Mouse (Mus musculus): ENCODE results near the gene Pdzd7. TPM values are rescaled to one million over a fixed set of nuclear protein-coding genes. Genes with fewer than 3 reads are reported as not detected.

The Pdzd7 gene
- total RNA-seq, 1 experiment: 0.45 TPM

GRCm38 (mm10) chr19:45016341-45017215 is 28.9 kb downstream of the Pdzd7 start:
- Histone ChIP-seq H3K4me1 (ENCODE audit: control insufficient read depth in 2 of 2, insufficient read depth in 2 of 2, low read length in 2 of 2, poor library complexity in 1 of 2) (peaks cover 17 to 19% of the 10 kb centered on the region in 2 experiments), H3K9ac (ENCODE audit: insufficient read depth, low read depth, low read length, poor library complexity, severe bottlenecking) (peak overlapping the region; percentile 2), H3K4me3 (ENCODE audit: insufficient read depth in 1 of 2, low read depth in 1 of 2, low read length in 2 of 2, poor library complexity in 1 of 2, severe bottlenecking in 1 of 2) (peak overlapping the region; percentile 72 to 76), H3K36me3 (ENCODE audit: control insufficient read depth, insufficient read depth, low read length, poor library complexity, severe bottlenecking) (peaks cover 8% of the 10 kb centered on the region), H3K9me3 (ENCODE audit: control insufficient read depth, insufficient read depth, low read depth, low read length) (no peaks in the 10 kb centered on the region), H3K27ac (ENCODE audit: insufficient read depth, low read depth, low read length, poor library complexity, severe bottlenecking) (0 out of 2 replicates have a peak overlapping the region, but pooled peaks have one; percentile 19)
- in situ Hi-C loops (cut with MboI; ENCODE audit: low sequenced_read_pairs in 2 of 2, unreplicated experiment in 2 of 2): no loop called here
- no peak for DNase-seq (ENCODE audit: low read depth, low spot score)
- TF ChIP-seq HCFC1 (IDR thresholded peaks at IDR 0.05; ENCODE audit: borderline replicate concordance, insufficient read depth, low read length) (no peak), MAFK (IDR thresholded peaks at IDR 0.05; ENCODE audit: insufficient read depth, low read depth, low read length) (no peak), ZC3H11A (IDR thresholded peaks at IDR 0.05; ENCODE audit: borderline replicate concordance, low read depth, low read length) (no peak), ZNF384 (IDR thresholded peaks at IDR 0.05; ENCODE audit: low read depth, low read length) (no peak), CHD2 (IDR thresholded peaks at IDR 0.05; ENCODE audit: low read depth, low read length) (no peak)

GRCm38 (mm10) chr19:45015518-45016281 is 29.8 kb downstream of the Pdzd7 start:
- peak overlapping the region; percentile 72 to 76 for H3K4me3 ChIP-seq (ENCODE audit: insufficient read depth in 1 of 2, low read depth in 1 of 2, low read length in 2 of 2, poor library complexity in 1 of 2, severe bottlenecking in 1 of 2)
- no peaks in the 10 kb centered on the region for H3K9me3 ChIP-seq (ENCODE audit: control insufficient read depth, insufficient read depth, low read depth, low read length)
- no peak for TF ChIP-seq ZC3H11A (IDR thresholded peaks at IDR 0.05; ENCODE audit: borderline replicate concordance, low read depth, low read length)
- TF ChIP-seq CHD2 (IDR thresholded peaks at IDR 0.05; ENCODE audit: low read depth, low read length): no peak
- TF ChIP-seq ZNF384 (IDR thresholded peaks at IDR 0.05; ENCODE audit: low read depth, low read length): no peak
- no peak for TF ChIP-seq MAFK (IDR thresholded peaks at IDR 0.05; ENCODE audit: insufficient read depth, low read depth, low read length)
- no peak for TF ChIP-seq HCFC1 (IDR thresholded peaks at IDR 0.05; ENCODE audit: borderline replicate concordance, insufficient read depth, low read length)
- H3K9ac ChIP-seq (ENCODE audit: insufficient read depth, low read depth, low read length, poor library complexity, severe bottlenecking): peak overlapping the region; percentile 68
- H3K4me1 ChIP-seq (ENCODE audit: control insufficient read depth in 2 of 2, insufficient read depth in 2 of 2, low read length in 2 of 2, poor library complexity in 1 of 2): peaks cover 17 to 18% of the 10 kb centered on the region in 2 experiments
- no peak for DNase-seq (ENCODE audit: low read depth, low spot score)
- peaks cover 13% of the 10 kb centered on the region for H3K36me3 ChIP-seq (ENCODE audit: control insufficient read depth, insufficient read depth, low read length, poor library complexity, severe bottlenecking)
- peak overlapping the region; percentile 57; the same call in 1 of the 2 replicates for H3K27ac ChIP-seq (ENCODE audit: insufficient read depth, low read depth, low read length, poor library complexity, severe bottlenecking)
- in situ Hi-C loops (cut with MboI; ENCODE audit: low sequenced_read_pairs in 2 of 2, unreplicated experiment in 2 of 2): no loop called here

- Histone ChIP-seq H3K9ac (ENCODE audit: insufficient read depth, low read depth, low read length, poor library complexity, severe bottlenecking) (peak overlapping the region; percentile 68), H3K9me3 (ENCODE audit: control insufficient read depth, insufficient read depth, low read depth, low read length) (no peaks in the 10 kb centered on the region), H3K4me1 (ENCODE audit: control insufficient read depth in 2 of 2, insufficient read depth in 2 of 2, low read length in 2 of 2, poor library complexity in 1 of 2) (peaks cover 14 to 17% of the 10 kb centered on the region in 2 experiments), H3K27ac (ENCODE audit: insufficient read depth, low read depth, low read length, poor library complexity, severe bottlenecking) (peak overlapping the region; percentile 57), H3K36me3 (ENCODE audit: control insufficient read depth, insufficient read depth, low read length, poor library complexity, severe bottlenecking) (peaks cover 20% of the 10 kb centered on the region), H3K4me3 (ENCODE audit: insufficient read depth in 1 of 2, low read depth in 1 of 2, low read length in 2 of 2, poor library complexity in 1 of 2, severe bottlenecking in 1 of 2) (peak overlapping the region; percentile 72 to 76)
- no peak for DNase-seq (ENCODE audit: low read depth, low spot score)
- TF ChIP-seq ZNF384 (IDR thresholded peaks at IDR 0.05; ENCODE audit: low read depth, low read length) (no peak), MAFK (IDR thresholded peaks at IDR 0.05; ENCODE audit: insufficient read depth, low read depth, low read length) (no peak), HCFC1 (IDR thresholded peaks at IDR 0.05; ENCODE audit: borderline replicate concordance, insufficient read depth, low read length) (no peak), ZC3H11A (IDR thresholded peaks at IDR 0.05; ENCODE audit: borderline replicate concordance, low read depth, low read length) (no peak), CHD2 (IDR thresholded peaks at IDR 0.05; ENCODE audit: low read depth, low read length) (no peak)
- in situ Hi-C loops (cut with MboI; ENCODE audit: low sequenced_read_pairs in 2 of 2, unreplicated experiment in 2 of 2): no loop called here
Measured at GRCm38 (mm10) chr19:45014981-45015402, 30.5 kb downstream of the Pdzd7 start.

- H3K27ac ChIP-seq (ENCODE audit: insufficient read depth, low read depth, low read length, poor library complexity, severe bottlenecking): peak within 1 kb of the TSS; percentile 57
- H3K4me1 ChIP-seq (ENCODE audit: control insufficient read depth in 2 of 2, insufficient read depth in 2 of 2, low read length in 2 of 2, poor library complexity in 1 of 2): peaks cover 13 to 17% of the 10 kb centered on the region in 2 experiments
- TF ChIP-seq ZNF384 (IDR thresholded peaks at IDR 0.05; ENCODE audit: low read depth, low read length): no peak
- no peak for TF ChIP-seq MAFK (IDR thresholded peaks at IDR 0.05; ENCODE audit: insufficient read depth, low read depth, low read length)
- TF ChIP-seq ZC3H11A (IDR thresholded peaks at IDR 0.05; ENCODE audit: borderline replicate concordance, low read depth, low read length): no peak
- no peak for TF ChIP-seq CHD2 (IDR thresholded peaks at IDR 0.05; ENCODE audit: low read depth, low read length)
- no peak for TF ChIP-seq HCFC1 (IDR thresholded peaks at IDR 0.05; ENCODE audit: borderline replicate concordance, insufficient read depth, low read length)
- peak within 1 kb of the TSS; percentile 72 to 76 for H3K4me3 ChIP-seq (ENCODE audit: insufficient read depth in 1 of 2, low read depth in 1 of 2, low read length in 2 of 2, poor library complexity in 1 of 2, severe bottlenecking in 1 of 2)
- peaks cover 23% of the 10 kb centered on the region for H3K36me3 ChIP-seq (ENCODE audit: control insufficient read depth, insufficient read depth, low read length, poor library complexity, severe bottlenecking)
- H3K9me3 ChIP-seq (ENCODE audit: control insufficient read depth, insufficient read depth, low read depth, low read length): no peaks in the 10 kb centered on the region
- peak within 1 kb of the TSS; percentile 68 for H3K9ac ChIP-seq (ENCODE audit: insufficient read depth, low read depth, low read length, poor library complexity, severe bottlenecking)
- in situ Hi-C loops (cut with MboI; ENCODE audit: low sequenced_read_pairs in 2 of 2, unreplicated experiment in 2 of 2): no loop called here
- DNase-seq (ENCODE audit: low read depth, low spot score): no peak
Measured at GRCm38 (mm10) chr19:45014335-45014971, 31.1 kb downstream of the Pdzd7 start, which contains the start of gene Lzts2. Gene Lzts2 (plus strand): TSS chr19:45014414.
